Mouse (Mus musculus): Measurements from ENCODE around the gene Fadd. TPM values are rescaled to one million over a fixed set of nuclear protein-coding genes. Genes with fewer than 3 reads are reported as not detected.

Fadd gene
- total RNA-seq (2021): 1 to 10 TPM; 3.5 to 4.3 TPM

DNA sequence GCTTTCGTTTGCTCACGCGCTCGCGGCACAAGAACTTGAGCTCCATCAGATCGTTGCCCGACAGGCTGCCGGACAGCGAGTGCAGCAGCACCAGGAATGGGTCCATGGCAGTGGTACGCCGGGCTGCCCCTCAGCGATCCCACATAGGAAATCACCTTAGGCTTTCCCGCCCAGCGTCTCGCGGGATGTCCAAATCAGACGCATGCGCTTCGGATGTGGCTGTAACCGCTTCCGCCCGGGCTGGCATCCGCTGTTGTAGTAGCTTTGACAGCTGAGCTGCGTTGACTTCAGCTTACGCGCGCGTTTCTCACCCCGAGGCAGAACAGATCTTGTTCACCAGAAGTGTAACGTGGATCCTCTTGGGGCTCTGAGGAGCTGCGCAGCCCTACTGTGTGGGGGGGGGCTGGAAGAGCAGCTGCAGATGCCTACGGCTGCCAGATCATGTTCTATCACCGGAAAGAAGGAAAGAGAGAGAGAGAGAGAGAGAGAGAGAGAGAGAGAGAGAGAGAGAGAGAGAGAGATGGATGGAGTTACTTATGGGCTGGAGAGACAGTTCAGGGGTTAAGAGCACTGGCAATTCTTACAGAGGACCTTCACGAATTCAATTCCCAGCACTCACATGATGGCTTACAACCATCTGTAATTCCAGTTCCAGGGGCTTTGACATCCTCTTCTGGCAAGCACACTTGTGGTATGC, at the start of gene Fadd:
Gene Fadd (minus strand): TSS at position 180 of the 697 bp plus-strand sequence.
- intact Hi-C loops (cut with DNase I): no loop called here

DNA sequence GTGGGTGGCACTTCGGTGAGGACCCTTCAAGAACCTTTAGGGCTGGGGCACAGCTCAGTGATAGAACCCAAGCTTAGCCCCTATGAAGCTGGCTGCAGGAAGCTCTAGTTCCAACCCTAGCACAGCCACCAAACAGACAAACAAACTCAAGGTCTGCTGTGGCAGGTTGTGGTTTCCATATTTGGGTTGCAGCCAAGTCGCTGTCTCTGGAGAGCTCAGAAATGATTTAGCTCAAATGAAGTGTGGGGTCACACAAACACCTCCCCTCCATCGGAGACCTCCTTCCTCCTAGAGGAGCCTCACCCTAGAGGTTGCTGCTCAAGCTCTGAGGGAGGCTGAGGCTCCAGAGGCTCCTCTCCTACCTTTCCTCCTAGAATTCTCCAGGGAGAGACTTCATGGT, 48.4 kb upstream of the Fadd start:
- DNase-seq: no peak
- intact Hi-C loops (cut with DNase I): no loop called here

More for the DNA sequence above, at the start of gene Fadd:
- DNase-seq: peak; percentile 95

- intact Hi-C loops (cut with DNase I): no loop called here
- DNase-seq: peak; percentile 78
Measured at GRCm38 (mm10) chr7:144628334-144628915, 46.2 kb upstream of the Fadd start.

GRCm38 (mm10) chr7:144627606-144628333, 45.5 kb upstream of the Fadd start:
- intact Hi-C loops (cut with DNase I): no loop called here
- DNase-seq: no peak

DNA sequence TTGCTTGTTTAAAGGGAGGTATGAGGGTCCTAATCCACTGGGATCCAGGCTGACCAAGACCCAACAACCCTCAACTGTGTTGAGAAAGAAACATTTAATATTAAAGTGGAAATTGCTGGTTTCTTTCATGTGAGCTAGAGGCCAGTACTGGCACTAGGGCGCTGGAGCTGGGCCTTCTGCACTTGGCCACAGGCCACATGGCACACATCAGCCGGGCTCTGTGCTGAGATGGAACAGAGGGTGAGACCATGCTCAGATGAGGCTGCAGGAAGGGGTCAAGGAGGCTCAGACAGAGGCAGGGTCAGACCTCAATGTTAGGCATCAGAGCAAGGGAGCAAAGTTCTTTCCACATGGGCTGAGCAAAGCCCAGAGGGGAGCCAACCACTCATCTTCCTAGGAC, 43.8 kb upstream of the Fadd start:
- intact Hi-C loops (cut with DNase I): no loop called here
- peak; percentile 49 for DNase-seq

GRCm38 (mm10) chr7:144620721-144621681, 38.7 kb upstream of the Fadd start:
- intact Hi-C loops (cut with DNase I): no loop called here
- DNase-seq: peak; percentile 20

DNA sequence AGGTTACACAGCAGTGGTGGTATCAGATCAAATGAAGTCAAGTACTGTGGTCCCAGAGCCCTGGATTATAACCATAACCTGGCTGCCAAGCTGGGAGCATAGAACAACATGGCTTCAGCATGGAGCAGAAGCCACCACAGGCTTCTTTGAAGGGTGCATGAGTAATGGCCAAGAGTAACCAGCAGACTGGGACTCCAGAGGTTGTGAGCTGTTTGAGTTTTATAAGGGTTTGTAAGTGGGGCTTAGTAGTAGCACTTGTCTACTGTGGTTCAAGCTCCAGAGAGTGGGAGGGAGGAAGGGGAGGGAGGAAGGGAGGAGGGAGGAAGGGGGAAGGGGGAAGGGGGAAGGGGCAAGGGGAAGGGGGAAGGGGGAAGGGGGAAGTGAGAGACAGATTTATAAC, 38.1 kb upstream of the Fadd start:
- intact Hi-C loops (cut with DNase I): no loop called here
- no peak for DNase-seq

DNA sequence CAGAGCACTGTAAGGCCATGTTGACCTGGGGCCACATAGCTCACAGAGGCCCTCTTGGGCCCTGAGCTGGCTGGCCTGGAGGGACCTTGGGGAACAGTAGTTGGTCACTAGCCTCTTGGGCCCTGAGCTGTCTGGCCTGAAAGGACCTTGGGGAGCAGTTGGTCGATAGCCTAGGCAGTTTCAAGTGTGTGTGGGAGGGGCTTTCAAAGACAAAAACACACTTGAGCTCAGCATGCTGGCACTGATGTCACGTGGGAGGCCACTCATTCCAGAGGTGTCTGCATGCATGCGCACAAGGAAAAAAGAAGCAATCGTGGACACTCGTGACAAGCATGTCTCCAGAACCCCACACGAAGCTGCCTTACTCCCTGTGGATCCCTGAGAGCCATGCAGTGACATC, 33.1 kb upstream of the Fadd start:
- no peak for DNase-seq
- intact Hi-C loops (cut with DNase I): no loop called here

- peak; percentile 68 for DNase-seq
- intact Hi-C loops (cut with DNase I): no loop called here
Measured at GRCm38 (mm10) chr7:144612829-144613228, 30.6 kb upstream of the Fadd start.

- DNase-seq: no peak
- intact Hi-C loops (cut with DNase I): no loop called here
Measured at GRCm38 (mm10) chr7:144612351-144612750, 30.1 kb upstream of the Fadd start.

GRCm38 (mm10) chr7:144611595-144611994, 29.3 kb upstream of the Fadd start:
- DNase-seq: no peak
- intact Hi-C loops (cut with DNase I): no loop called here

DNA sequence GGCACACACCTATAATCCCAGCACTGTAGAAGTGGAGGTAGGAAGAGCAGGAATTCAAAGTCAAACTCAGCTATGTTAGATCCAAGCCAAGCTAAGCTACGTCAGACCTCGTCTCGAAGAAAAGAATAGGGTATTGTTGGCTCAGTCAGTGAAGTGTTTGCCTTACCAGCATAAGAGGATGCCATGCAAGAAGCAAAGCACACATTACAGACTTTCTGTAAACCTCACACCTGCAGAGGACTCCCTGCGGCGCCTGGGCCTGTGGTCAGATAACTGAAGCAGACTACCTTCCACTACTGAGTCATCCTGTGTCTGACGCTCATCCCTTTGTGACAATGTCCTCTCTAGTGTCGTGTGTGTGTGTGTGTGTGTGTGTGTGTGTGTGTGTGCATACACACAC, 27.3 kb upstream of the Fadd start:
- DNase-seq: no peak
- intact Hi-C loops (cut with DNase I): no loop called here

- no peak for DNase-seq
- intact Hi-C loops (cut with DNase I): no loop called here
Measured at GRCm38 (mm10) chr7:144607862-144608261, 25.6 kb upstream of the Fadd start.

GRCm38 (mm10) chr7:144604735-144605134, 22.5 kb upstream of the Fadd start:
- DNase-seq: no peak
- intact Hi-C loops (cut with DNase I): no loop called here

DNA sequence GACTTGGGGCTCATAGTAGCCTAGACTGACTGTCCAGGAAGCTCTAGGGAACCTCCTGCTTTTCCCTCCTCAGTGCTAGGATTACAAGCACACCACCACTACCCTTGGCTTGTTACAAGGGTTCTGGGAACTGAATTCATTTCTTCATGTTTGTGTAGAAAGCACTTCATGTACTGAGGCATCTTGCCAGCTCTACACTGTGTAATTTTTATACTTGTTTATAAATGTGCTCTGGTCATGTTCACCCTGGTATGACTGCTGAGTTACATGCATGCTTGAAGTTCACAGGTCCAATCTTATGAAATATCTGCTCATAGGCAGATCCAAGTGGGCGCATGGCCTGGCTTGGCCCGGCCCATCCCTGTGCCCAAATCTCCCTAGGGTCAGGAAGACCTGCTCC, 22.0 kb upstream of the Fadd start:
- no peak for DNase-seq
- intact Hi-C loops (cut with DNase I): no loop called here

- intact Hi-C loops (cut with DNase I): no loop called here
- no peak for DNase-seq
Measured at GRCm38 (mm10) chr7:144600333-144600900, 18.2 kb upstream of the Fadd start.

GRCm38 (mm10) chr7:144589508-144589907, 7.2 kb upstream of the Fadd start:
- intact Hi-C loops (cut with DNase I): loop anchor here (5.0 kb wide), 1 partner anchor 308 kb away; the partner anchor contains the start of gene Fgf15

GRCm38 (mm10) chr7:144587291-144587690, 5.0 kb upstream of the Fadd start:
- peak; percentile 58 for DNase-seq
- intact Hi-C loops (cut with DNase I): loop anchor here (5.0 kb wide), 1 partner anchor 310 kb away; the partner anchor contains the start of gene Fgf15

More at GRCm38 (mm10) chr7:144589508-144589907, 7.2 kb upstream of the Fadd start:
- no peak for DNase-seq

DNA sequence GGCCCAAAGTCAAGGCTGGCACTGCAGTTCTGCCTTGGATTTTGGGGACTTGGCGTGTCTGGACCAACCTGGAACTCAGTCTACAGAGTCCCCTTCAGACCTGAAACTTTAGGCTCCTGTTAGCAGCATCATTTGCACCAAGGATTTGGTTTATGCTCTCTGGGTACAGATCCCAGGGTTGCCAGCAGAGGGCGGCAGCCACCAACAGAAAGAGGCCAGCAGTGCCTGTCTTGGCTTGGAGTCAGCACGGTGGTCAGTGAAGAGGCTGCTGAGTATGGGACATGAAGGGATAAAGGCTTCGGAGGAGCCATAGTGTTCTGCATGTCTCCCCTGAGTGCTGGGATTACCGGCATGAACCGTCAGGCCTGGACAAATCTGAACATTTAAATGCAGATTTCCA, 3.4 kb upstream of the Fadd start:
- DNase-seq: peak; percentile 90
- intact Hi-C loops (cut with DNase I): loop anchor here (1.0 to 5.0 kb wide), 2 partner anchors 191 to 312 kb away; partner anchors contain the start of gene Fgf15

DNA sequence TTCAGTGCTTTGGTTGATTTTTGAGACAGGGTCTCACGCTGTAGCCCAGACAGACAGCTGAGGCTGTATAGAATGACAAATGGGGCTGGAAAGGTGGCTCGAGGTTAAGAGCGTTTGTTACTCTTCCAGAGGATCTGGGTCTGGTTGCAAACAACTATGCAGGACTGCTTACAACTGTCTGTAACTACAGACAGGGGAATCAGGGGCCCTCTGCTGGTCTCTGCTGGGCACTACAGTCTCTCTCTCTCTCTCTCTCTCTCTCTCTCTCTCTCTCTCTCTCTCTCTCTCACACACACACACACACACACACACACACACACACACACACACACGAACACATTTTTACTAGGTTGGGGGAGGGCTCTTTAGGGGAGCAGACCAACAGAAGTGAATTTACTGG, 1.4 kb upstream of the Fadd start:
- DNase-seq: peak; percentile 56
- intact Hi-C loops (cut with DNase I): no loop called here
